Mouse (Mus musculus) kidney, embryonic 14.5 days (tissue): ENCODE results near the gene Cd4. TPM values are rescaled to one million over a fixed set of nuclear protein-coding genes. Genes with fewer than 3 reads are reported as not detected.
"Not testable (repeated sequence)": the region's sequence is repeated elsewhere in the genome, so short reads cannot be mapped to it uniquely, and the experiment has no call there.

Source experiments
- ATAC-seq: fragments of 200-750 bp; cut with Nextera tagmentation; 2 replicates; pipeline ENCODE4 v1.8.0; 2017; ENCODE audit warnings: moderate number of reproducible peaks, mild to moderate bottlenecking, moderate TSS enrichment, moderate library complexity; ENCODE audit not compliant: low FRiP score, low TSS enrichment
- H3K27ac ChIP-seq: fragments of 300-500 bp; sonication (generic); 2 replicates; pipeline ENCODE4 v1.5.1; 2014; ENCODE audit warnings: low read depth, mild to moderate bottlenecking, low read length, moderate library complexity, mixed read lengths
- H3K27me3 ChIP-seq: fragments of 300-500 bp; sonication (generic); 2 replicates; pipeline ENCODE4 v1.6.1; 2014; ENCODE audit warnings: mild to moderate bottlenecking, low read length; ENCODE audit not compliant: control insufficient read depth, insufficient read depth
- H3K36me3 ChIP-seq: fragments of 300-500 bp; sonication (generic); 2 replicates; pipeline ENCODE4 v1.6.1; 2014; ENCODE audit warnings: low read length, mixed read lengths; ENCODE audit not compliant: control insufficient read depth, insufficient read depth
- H3K4me1 ChIP-seq: fragments of 300-500 bp; sonication (generic); 2 replicates; pipeline ENCODE4 v1.6.1; 2014; ENCODE audit warnings: low read length, mixed read lengths; ENCODE audit not compliant: control insufficient read depth, insufficient read depth
- H3K4me2 ChIP-seq: fragments of 300-500 bp; sonication (generic); replicated peaks from 2 replicates; pipeline ENCODE4 v1.6.1; 2014; ENCODE audit warnings: low read depth, mild to moderate bottlenecking, low read length
- H3K4me3 ChIP-seq: fragments of 300-500 bp; sonication (generic); 2 replicates; pipeline ENCODE4 v1.5.1; 2014; ENCODE audit warnings: mild to moderate bottlenecking, low read length
- H3K9ac ChIP-seq: fragments of 300-500 bp; sonication (generic); 2 replicates; pipeline ENCODE4 v1.6.1; 2014; ENCODE audit warnings: low read depth, mild to moderate bottlenecking, low read length, moderate library complexity
- H3K9me3 ChIP-seq: fragments of 300-500 bp; sonication (generic); 2 replicates; pipeline ENCODE4 v1.6.1; 2016; ENCODE audit warnings: low read length; ENCODE audit not compliant: control insufficient read depth
- WGBS: fragments of 180-500 bp; shearing (Covaris S2); extraction: QIAGEN DNeasy Blood & Tissue Kit; methylation state at CpG from one replicate; pipeline ENCODE4 v1.1.7; 2014; 5-methylcytosine and 5-hydroxymethylcytosine counted together
- polyA plus RNA-seq: library from polyadenylated mRNA; unstranded; fragments of >200 nt; fragmentation: Nextera tagmentation; extraction: Ambion mirVana; gene quantifications from 2 replicates; pipeline ENCODE4 v1.2.1, GENCODE M21; 2014

The Cd4 gene
- polyA plus RNA-seq, 1 experiment from 2014 or later: not detected

DNA sequence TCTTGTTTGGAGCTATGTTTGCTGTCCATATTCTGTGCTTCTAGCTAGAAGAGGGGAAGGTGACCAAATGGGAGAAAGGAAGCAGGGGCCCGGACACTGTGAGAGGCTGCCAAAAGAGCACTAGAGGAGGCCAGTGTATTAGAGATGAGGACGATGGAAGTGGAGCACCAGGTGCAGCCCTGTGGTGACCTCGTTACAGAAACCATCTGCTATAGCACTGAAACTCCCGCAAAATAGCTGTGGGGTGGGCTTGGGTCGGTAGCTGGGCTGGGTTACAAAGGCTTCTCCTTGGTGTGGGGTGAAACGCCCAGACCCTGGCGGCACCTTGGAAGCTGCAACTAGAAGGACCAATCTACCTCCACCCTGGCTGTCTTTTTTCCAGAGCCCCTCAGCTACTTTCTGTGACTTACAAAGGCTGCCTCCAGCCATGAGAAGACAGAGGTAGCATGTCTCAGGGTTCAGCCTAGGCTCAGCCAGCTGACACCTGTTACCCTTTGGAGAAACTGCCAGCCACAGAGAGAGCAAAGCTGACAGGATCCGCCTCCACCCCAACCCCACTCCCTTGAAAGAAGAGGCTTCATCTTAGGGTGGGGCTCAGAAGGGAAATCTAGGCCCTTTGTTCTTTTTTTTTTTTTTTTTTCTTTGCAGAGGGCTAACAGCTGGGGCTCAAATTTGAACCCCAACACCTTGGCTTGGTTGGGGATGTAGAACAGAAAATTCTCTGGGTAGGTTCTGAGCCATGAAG, 12.2 kb upstream of the Cd4 start:
- H3K27me3 ChIP-seq: no peaks in the 10 kb centered on the region
- no peaks in the 10 kb centered on the region for H3K36me3 ChIP-seq
- H3K4me3 ChIP-seq: no peak overlapping the region
- no peak overlapping the region for H3K9ac ChIP-seq
- no peak overlapping the region for H3K27ac ChIP-seq
- no peak for ATAC-seq
- no peaks in the 10 kb centered on the region for H3K9me3 ChIP-seq
- peaks cover 8% of the 10 kb centered on the region for H3K4me1 ChIP-seq
- 62% methylated on average over 8 of the region's 8 CpGs for WGBS
- no peak overlapping the region for H3K4me2 ChIP-seq

DNA sequence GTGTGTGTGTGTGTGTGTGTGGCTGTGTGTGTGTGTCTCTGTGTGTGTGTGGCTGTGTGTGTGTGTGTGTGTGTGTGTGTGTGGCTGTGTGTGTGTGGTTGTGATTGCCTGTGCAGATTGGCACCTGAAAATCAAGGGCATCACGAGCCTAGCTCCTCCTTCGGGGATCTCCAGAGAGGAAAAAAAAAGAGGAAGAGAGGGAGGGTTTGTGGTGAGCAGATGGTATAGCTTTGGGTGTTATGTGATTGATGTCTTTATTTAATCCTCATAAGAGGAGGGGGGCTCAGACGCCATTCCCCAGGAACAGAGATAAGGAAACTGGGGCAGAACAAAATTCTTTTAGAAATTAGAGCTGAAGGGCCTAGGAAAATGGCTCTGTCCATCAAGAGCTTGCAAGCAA, 10.3 kb upstream of the Cd4 start:
- H3K4me2 ChIP-seq: no peak overlapping the region
- H3K4me1 ChIP-seq: no peaks in the 10 kb centered on the region
- 48% methylated on average over 3 of the region's 3 CpGs for WGBS
- H3K36me3 ChIP-seq: no peaks in the 10 kb centered on the region
- H3K9ac ChIP-seq: no peak overlapping the region
- no peaks in the 10 kb centered on the region for H3K9me3 ChIP-seq
- no peak overlapping the region for H3K27ac ChIP-seq
- no peak for ATAC-seq
- no peak overlapping the region for H3K4me3 ChIP-seq
- no peaks in the 10 kb centered on the region for H3K27me3 ChIP-seq

DNA sequence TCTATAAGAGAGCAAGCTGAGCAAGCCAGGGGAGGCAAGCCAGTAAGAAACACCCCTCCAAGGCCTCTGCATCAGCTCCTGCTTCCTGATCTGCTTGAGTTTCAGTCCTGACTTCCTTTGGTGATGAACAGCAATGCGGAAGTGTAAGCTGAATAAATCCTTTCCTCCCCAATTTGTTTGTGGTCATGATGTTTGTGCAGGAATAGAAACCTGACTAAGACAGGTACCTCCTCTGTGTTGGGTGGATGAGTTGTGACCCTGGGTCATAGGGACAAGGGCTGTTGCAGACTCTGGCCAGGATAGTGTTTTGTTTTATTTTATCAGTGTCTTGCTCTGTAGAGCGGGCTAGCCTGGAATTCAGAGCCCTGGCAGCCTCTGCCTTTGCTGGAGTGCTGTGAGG, 6.1 kb upstream of the Cd4 start:
- H3K4me2 ChIP-seq, H3K27me3 ChIP-seq, H3K4me3 ChIP-seq, H3K36me3 ChIP-seq, H3K27ac ChIP-seq, H3K9me3 ChIP-seq, H3K9ac ChIP-seq, ATAC-seq, H3K4me1 ChIP-seq: not testable (repeated sequence)
- WGBS: 66% methylated on average over 2 of the region's 2 CpGs

DNA sequence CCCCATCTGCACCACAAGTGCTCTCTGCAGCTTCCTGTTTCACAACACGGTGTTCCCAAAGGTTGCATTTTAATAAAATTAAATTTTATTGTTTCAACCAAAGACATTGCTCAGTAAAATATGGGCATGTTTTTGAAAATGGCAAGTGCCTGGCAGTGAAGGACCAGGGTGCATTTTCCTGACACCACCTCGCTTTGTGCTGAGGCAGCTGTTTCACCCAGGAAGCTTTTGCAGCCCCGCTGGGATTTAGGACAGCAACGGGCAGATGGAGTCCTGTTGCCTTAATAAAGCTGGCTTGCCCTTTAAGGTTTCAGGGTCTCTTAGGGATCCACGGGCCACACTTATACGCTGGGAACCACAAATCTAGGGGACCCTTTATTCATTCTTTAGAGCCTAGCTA, 3.0 kb upstream of the Cd4 start:
- no peaks in the 10 kb centered on the region for H3K27me3 ChIP-seq
- no peaks in the 10 kb centered on the region for H3K9me3 ChIP-seq
- 62% methylated on average over 6 of the region's 6 CpGs for WGBS

DNA sequence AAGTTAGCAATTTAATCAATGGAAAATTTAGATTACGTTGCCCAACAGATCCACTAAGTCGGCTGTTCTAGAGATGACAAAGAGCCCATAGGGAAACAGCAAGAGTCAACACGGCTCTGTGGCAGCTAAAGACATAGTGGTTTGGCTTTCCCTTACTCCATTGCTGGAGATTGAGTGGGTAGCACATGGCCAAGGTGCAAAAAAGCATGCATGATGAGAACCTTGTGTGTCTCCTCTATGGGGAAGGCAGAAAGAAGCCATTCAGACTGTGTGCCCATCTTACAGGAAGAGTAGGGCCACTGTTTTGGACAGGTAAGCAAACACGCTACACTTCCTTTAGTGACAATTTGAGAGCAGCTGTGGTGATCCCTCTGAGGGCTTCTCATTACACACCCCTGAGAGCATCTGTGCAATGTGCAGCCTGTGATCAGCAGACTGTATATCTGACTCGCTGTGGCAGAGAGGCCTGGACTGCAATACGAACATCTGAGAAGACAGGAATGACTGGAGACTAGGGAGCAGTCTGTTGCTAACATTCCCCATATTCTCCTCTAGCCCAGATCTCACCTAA, 619 bp upstream of the Cd4 start:
- 92% methylated on average over 6 of the region's 6 CpGs for WGBS
- Histone ChIP-seq H3K36me3 (no peaks in the 10 kb centered on the region), H3K4me3 (no peak overlapping the region), H3K4me1 (no peaks in the 10 kb centered on the region), H3K27me3 (no peaks in the 10 kb centered on the region), H3K27ac (no peak overlapping the region), H3K4me2 (no peak overlapping the region), H3K9ac (no peak overlapping the region), H3K9me3 (no peaks in the 10 kb centered on the region)
- no peak for ATAC-seq

More for the DNA sequence above, 3.0 kb upstream of the Cd4 start:
- Histone ChIP-seq H3K9ac (no peak overlapping the region), H3K4me1 (no peaks in the 10 kb centered on the region), H3K27ac (no peak overlapping the region), H3K4me3 (no peak overlapping the region), H3K36me3 (no peaks in the 10 kb centered on the region), H3K4me2 (no peak overlapping the region)
- no peak for ATAC-seq

DNA sequence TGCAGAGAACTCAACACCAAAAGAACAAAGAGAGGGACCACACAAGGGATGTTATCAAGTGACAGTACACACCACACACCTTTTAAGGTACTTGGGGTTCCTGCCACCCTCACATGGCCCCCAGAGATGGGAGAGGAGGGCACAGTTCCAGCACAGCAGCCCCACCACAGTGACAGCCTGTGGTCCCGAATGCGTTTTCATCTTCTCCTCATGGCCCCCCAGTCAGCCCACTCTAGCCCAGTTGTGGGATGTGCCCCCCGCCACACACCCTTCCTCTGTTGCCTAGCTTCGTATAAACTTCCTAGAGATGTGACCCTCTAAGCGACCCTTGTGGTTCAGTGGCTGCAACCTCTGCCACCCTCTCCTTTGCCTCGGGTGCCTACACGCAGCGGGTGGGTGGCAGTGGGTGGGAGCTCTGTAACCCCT, 2.1 kb downstream of the Cd4 start:
- ATAC-seq: no peak
- H3K4me1 ChIP-seq: no peaks in the 10 kb centered on the region
- H3K4me3 ChIP-seq: no peak overlapping the region
- no peak overlapping the region for H3K4me2 ChIP-seq
- no peaks in the 10 kb centered on the region for H3K27me3 ChIP-seq
- H3K27ac ChIP-seq: no peak overlapping the region
- no peaks in the 10 kb centered on the region for H3K36me3 ChIP-seq
- WGBS: 93% methylated on average over 8 of the region's 8 CpGs
- no peaks in the 10 kb centered on the region for H3K9me3 ChIP-seq
- no peak overlapping the region for H3K9ac ChIP-seq

DNA sequence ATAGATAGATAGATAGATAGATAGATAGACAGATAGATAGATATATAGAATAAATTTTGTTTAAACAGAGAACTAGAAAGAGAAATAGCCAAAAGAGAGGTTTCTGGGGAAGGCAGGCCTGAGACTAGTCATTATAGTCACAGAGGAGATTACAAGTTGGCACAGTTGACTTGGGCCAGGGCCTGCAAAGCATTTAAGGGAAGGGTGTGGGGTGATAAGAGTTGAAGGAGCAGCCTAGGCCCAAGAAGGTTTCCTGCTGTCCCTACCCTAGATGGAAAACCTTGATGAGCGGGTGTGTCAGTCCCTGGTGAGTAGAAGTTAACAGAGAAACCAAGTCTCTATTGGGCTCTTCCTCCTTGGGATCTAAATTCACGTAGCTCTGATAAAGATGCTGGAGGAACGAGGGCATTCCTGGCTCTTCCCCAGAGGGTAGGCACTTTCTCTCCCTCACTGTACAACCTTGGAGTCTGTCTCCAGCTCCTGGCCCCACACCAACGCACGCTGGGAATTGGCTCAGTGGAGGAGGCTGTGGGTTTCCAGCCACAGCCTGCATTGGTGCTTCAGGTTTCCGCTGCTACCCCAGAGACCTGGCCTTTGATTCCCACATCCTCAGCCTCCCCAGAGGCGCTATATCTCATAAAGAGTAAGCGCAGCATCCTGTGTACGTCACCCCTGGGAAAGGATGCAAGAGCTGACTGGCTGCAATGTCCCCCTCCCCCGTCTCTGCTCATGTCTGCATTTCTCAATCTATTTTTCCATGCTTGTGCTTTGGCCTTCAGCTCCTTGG, 3.1 kb downstream of the Cd4 start:
- H3K4me3 ChIP-seq: no peak overlapping the region
- no peaks in the 10 kb centered on the region for H3K9me3 ChIP-seq
- no peak overlapping the region for H3K9ac ChIP-seq
- H3K27ac ChIP-seq: no peak overlapping the region
- H3K36me3 ChIP-seq: no peaks in the 10 kb centered on the region
- H3K4me2 ChIP-seq: no peak overlapping the region
- WGBS: 74% methylated on average over 10 of the region's 10 CpGs
- no peaks in the 10 kb centered on the region for H3K4me1 ChIP-seq
- ATAC-seq: no peak
- no peaks in the 10 kb centered on the region for H3K27me3 ChIP-seq

DNA sequence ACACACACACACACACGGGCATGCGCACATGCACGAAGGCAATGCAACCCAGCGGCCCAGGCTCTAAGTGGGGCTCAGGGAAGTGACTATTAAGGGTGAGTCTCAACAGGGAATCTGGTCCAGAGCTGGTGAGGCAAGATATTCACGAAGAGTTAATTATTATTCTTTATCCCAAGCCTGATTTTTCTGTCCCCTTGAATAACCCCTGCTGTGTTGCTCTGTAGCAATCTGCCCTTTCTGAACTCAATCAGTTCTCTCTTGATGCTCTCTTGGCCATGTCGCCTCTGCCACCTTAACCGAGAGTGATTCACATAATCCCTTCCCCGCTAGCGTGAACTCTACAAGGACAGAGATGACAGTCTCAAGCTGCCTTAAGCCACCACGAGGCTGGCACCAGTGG, 4.7 kb downstream of the Cd4 start:
- Histone ChIP-seq H3K27ac (no peak overlapping the region), H3K36me3 (no peaks in the 10 kb centered on the region), H3K9ac (no peak overlapping the region), H3K27me3 (0 out of 2 replicates have a peak, but pooled peaks cover 3% of the 10 kb centered on the region), H3K4me3 (no peak overlapping the region), H3K4me1 (no peaks in the 10 kb centered on the region), H3K4me2 (no peak overlapping the region), H3K9me3 (no peaks in the 10 kb centered on the region)
- no peak for ATAC-seq
- WGBS: 84% methylated on average over 10 of the region's 10 CpGs

DNA sequence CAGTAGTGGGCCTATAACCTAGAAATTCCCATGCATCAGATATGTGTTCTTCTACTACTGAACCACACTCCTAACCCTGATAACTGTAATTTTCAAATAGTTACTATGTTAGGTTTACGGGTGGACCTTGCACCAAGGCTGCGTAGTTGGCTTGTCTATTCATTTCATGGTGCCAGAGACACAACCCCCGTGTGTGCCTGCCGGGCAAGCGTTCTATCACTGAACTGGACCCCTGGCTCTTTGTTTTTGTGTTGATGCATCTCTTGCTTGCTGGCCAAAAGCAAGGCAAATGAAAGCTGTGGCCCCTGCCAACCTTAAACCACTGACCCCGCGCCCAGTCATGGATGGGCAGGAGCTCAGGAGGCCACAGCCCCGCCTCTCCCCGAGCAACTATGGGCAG, 6.2 kb downstream of the Cd4 start:
- WGBS: 92% methylated on average over 9 of the region's 9 CpGs
- Histone ChIP-seq H3K9ac (no peak overlapping the region), H3K36me3 (no peaks in the 10 kb centered on the region), H3K4me2 (no peak overlapping the region), H3K27me3 (0 out of 2 replicates have a peak, but pooled peaks cover 3% of the 10 kb centered on the region), H3K9me3 (no peaks in the 10 kb centered on the region), H3K4me1 (no peaks in the 10 kb centered on the region), H3K27ac (no peak overlapping the region), H3K4me3 (no peak overlapping the region)
- ATAC-seq: no peak
